Mouse (Mus musculus) kidney, adult 9 months (tissue): ENCODE measurements around the gene Nppc.
A peak's percentile ranks its signal among the peaks of the same experiment; 100 is the strongest.

Experiments
- DNase-seq: peaks from one replicate; pipeline ENCODE4 v3.0.0; 2022

Gene Nppc

DNA sequence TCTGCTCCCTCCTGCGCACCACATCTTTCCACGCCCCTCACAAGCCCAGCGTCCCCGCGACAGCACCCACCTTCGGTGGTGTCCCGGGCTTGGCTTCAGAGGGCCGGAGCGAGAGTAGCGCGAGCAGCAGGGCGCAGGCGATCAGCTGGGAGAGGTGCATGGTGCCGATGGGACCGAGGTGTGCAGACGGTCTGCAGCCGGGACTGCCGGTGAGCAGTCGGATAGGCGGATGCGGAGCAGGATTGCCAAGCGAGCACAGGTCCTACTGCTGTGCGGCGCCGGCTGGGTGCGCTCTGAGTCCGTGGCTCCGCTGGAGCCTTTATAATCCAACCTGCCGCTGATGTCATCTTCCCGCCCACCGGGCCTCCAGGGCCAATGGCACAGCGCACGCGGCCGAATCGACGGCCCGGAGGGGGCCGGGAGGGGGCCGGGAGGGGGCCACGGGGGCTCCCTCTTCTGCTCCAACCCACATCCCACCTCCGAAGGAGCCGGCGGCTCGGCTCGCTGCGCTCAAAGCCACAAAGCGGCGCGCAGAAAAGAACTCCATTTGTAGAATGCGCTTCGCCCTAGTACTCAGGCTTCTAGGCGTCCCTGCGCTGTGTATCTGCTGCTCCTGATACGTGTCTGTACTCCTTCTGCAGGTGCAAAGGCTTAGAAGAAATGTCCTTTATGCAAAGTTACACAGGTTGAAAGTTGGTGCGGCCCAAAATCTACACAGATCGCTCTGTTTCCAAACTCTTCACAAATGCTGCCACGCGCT, at the start of gene Nppc:
Gene Nppc (minus strand): TSS at position 293 of the 760 bp plus-strand sequence.
- peak; percentile 67 for DNase-seq

DNA sequence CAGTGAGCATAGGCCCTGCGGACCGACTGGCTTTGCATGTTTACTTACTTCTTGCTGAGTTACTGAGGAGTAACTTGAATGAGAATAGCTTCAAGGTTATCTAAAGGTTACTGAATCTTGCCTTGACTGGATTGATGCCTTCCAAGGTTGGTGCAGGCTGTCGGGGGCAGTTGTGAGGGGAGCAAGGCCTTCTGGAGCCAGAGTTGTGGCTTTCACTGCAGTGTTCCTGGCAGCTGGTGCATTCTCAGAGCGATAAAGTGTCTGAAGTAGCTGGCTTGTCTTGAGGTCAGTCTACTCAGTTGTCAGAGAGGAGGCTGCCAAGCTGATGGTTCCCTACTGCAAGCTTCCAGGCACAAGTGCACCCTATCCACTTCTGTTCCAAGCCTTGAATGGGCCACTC, 49.0 kb upstream of the Nppc start:
- DNase-seq: no peak

DNA sequence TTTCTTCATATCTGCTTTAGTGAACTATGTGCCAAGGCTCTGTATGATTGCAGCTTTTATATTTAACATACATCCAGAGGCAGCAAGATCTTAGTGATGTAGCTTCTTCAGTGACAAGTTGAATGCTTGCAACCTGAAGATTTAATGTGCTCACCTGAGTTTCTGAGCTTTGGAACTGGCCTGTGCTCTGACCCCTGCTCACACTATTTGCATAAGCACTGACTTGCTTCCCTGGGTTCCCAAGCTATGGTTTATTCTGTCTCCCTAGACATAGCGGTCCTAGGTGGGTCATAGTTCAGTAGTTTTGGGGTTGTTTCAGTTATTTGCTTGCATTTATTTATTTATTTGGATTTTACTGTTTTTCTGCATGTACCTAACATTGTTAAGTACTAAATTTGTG, 47.8 kb upstream of the Nppc start:
- DNase-seq: no peak

DNA sequence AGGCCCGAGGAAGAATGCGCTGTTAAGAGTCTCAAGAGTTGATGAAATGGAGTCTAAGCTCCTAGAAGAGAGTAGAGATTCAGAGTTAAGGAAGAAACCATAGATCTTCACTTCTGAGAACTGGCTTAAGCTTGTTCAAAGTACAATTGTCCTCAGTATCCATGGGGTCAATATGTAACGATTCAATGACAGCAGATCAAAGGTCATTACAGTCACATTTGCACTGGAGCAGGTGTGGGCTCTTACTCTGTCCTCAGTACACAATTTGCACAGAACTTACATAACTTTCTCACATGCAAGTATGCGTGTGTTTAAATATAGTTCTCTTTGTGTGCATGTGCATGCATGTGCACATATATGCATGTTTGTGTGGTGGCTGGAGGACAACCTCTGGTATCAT, 42.7 kb upstream of the Nppc start:
- peak; percentile 70 for DNase-seq

DNA sequence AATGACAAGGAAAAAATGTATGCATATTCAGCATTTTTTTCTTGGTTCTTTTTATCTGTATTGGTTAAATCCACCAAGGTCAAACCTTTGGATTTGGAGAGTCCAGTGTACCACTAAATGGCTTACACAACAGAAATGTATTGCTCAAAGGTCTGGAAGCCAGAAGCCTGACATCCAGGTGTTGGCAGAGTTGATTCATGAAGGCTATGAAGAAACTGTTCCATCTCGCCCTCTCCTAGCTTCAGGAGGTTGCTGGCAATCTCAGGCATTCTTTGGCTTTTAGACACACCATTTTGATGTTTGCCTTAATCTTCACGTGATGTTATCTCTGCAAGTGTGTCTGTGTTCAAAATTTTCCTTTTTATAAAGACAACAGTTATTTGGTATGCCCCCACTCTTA, 41.7 kb upstream of the Nppc start:
- no peak for DNase-seq

DNA sequence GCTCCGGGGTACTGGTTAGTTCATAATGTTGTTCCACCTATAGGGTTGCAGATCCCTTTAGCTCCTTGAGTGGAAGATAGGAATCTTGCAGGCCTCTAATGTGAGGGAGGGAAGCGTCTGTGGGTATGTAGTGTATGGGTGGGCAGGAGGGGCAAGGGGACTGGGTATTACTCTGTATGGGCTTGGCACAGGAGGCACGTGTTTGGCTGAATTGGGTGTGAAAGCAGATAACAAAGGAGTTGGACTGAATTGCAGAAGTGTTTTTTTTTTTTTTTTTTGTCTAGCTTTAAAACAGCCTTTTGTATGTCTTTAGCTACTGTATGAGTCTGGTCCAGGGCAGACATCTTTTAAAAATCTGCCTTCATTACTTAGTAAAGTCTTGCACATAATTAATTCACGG, 39.2 kb upstream of the Nppc start:
- no peak for DNase-seq

DNA sequence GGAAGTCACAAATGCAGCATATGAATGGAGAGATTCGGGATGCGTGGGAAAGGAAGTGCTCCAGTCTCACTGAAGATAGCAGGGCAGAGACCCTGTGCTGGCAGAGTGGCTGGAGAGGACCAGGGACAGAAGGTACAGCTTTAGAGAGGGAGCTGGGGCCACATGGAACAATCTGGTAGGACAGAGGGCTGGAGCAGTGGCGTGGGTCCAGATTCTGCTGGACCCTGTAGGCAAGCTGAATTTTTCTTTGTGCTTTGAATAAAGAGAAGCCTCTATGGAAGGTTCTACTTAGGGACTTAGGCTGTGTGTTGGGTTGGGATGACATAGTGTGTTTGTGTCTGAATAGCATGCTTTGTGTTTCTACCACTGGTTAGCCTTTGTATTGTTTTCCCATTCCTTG, 35.1 kb upstream of the Nppc start:
- DNase-seq: no peak

DNA sequence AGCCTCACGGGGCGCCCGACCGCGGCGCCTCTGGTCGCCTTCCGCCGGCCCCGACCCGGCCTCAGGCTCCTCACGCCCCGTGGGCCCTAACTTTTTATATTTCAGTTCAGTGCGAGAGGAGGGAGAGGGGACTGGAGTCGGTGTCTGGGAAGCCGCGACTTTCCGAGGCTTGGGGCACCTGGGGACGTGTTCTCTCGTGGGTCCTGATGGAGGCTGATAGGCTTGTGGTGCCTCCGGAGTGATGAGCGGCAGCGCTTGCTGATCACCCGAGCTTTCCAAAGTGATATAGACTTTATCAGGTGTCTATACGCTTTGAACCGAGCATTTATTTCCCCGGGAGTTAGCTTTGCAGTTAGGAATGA, 33.6 kb upstream of the Nppc start:
- DNase-seq: no peak

DNA sequence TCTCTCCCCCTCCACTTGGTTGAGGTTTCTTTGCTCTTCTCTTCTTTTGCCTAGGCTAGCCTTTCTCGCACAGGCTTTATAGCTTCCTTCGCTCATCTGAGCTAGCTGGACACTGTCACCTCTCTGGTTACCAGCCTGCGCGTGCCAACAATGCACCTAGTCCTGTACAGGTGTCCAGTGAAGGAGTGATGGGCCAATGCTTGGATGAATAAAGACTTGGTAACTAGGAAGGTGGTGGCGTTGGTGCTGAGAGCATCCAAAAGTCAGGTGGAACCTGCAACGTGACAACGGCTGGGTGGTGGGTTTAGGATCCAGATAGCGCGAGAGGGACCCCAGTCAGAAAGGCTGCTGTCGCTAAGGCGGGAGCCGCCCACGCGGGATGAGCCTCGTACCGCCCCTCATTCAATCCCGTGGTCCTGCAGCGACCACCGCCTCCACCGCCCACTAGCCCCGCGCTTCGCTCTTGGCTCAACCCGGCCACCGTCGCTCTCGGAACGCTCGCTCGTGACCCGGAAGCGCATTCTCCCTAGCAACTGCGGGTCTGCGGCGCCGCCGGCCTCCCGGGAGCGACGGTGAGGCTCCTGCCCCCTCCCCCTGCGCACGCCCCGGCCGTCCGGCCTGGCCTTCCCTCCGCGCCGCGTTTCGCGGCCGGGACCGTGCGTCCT, 33.1 kb upstream of the Nppc start, which contains the start of gene Dis3l2:
Gene Dis3l2 (plus strand): TSS at position 509 of the 665 bp plus-strand sequence.
- DNase-seq: peak; percentile 87

DNA sequence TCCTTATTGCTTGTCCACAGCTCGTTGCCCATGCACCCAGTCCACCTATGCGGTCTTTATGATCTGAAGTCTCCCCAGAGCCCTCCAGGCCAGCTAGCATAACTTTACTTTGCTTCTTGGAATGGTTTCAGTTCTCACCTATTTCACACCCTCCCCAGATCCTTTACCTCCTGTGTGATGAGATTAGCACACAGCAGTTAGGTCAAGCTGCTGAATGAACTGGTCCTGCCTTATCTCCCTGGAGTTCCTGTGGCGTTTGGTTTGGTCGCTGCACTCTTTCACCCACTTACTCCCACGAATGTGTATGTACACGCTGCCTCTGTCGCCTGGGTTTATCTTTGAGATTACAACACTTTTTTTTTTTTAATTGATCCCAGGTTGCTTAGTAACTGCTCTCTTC, 30.0 kb upstream of the Nppc start:
- DNase-seq: no peak

DNA sequence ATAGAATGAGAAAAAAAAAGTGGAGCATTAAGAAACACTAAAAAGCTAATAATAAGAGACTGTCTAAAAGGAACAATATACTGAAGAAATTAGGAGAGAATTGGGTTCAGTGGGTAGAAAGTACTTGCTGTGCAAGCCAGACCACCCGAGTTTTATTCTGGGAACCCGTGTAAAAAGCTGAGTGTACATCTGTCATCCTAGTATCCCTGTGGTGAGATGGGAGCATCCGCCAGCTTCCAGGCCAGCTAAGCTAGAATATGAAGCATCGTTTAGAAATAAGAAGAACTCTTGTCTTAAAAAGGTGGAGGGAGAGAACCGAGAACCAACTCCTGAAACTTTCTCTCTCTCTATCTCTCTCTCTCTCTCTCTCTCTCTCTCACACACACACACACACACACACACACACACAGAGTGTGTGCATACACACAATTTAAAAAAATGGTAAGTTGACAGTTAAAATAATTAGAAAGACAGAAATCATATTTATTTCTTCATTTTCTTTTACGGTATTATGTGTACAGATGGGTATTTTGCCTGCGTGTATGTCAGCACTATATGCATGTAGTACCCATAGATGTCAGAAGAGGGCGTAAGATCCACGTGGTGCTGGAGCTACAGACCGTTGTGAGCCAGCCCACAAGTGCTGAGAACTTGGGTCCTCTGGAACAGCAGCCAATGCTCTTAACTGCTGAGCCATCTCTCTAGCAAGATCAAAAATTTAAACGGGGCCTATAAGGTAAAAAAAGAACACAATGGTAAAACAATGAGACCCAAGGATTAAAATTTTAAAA, 29.2 kb upstream of the Nppc start:
- no peak for DNase-seq

DNA sequence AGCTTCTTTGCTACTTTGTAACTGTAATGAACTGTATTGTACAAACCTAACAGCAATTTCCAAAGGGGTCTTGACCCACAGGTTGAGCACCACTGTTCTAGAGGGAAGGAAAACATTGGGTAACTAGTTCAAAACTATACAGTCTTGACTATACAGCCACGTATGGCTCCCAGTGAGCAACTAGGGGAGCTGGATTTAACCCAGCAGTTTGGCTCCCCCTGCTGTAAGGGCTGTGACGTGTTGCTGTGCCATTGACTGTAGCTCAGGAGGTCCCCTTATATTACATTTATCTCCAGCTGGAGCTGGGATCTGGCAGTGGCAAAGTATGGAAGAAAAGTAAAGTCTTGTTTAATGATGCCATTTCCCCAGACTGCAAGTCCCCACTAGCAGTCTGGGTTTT, 28.4 kb upstream of the Nppc start:
- peak; percentile 43 for DNase-seq

DNA sequence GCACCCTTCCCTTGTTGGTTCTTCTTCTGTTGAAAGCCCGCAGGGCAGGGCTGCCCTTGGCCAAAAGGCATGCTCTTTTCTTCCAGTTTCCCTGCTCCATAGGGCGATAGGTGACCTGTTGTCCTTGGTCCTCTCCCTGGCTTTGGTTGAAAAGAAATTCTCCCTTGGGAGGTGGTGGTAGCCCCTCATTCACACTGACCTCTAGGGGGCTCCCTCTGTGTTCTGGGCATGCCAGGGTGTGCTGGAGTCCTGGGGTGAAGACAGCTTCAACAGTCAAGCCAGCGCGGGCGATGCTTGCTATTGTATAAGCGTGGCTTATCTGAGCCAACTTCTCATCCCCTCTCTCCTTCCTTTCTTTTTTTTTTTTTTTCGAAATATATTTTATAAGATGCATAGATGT, 26.6 kb upstream of the Nppc start:
- no peak for DNase-seq

DNA sequence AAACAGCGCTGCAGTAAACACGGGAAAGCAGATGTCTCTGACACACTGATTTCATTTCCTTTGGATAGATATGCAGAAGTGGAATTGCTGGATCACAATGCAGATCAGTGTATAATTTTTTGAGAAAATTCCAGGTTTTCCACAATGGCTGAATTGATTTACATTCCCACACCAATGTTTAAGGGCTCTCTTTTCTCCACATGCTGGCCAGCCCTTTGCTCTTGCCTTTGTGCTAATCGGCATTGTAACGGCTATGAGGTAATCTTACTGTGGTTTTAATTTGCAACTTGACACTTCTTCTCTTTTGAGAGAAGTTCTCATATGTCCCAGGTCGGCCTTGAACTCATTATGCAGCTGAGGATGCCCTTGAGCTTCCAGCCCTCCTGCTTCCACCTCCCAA, 20.7 kb upstream of the Nppc start:
- DNase-seq: no peak

DNA sequence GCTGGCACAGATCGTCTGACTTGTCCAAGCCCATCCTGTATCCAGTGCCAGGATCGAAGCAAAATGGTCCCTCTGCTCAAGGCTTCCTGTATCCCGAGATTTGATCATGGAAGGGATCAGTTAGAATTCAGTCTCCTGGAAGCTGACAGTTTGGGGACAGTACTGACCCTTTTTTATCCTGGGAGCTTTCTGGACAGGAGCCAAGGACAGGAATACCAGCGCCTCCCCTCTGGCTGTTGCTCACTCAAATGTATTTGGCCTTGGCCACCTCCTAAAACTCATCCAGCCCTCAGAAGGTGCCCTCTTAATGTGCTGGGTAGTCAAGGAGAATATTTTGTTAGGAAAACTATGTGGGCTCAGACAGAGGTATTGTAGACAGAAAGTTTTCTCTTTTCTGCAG, 16.9 kb upstream of the Nppc start:
- no peak for DNase-seq

DNA sequence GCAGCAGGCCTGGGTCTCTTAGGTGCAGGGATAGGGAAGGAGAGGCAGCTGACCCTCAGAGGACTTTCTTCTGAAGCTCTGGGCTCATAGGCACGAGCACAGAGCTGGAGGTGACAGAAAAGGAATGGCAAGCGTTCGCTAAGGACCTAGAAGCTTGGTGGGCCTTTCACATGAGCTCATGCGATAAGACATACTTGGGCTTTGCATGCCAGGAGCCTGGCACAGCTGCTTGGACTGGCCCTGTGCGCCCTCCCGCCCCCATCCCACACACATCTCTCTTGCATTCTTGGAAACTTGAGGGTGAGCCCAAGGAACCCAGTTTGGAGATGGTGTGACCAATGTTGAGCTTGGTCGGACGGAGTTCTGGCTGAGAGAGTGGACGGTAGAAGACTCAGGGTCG, 8.3 kb upstream of the Nppc start:
- no peak for DNase-seq

DNA sequence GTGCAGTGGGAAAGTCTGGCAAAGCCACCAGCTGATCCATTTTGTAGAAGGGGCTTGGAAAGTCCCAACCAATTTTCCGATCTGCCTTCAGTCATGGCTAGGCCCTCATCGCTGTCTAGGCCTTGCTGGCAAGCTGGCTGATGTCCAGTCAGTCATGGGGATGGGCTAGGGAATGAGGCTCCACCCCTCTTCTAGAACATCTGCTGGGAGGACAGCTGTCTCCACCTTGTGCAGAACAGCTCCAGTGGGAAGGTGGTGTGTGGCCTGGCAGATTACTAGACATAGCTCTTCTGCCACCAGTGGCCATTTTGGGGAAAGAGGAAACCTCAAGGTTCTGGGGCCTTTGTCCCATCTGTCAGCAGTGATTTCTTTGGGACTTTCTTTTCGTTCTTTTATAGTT, 7.3 kb upstream of the Nppc start:
- DNase-seq: no peak

DNA sequence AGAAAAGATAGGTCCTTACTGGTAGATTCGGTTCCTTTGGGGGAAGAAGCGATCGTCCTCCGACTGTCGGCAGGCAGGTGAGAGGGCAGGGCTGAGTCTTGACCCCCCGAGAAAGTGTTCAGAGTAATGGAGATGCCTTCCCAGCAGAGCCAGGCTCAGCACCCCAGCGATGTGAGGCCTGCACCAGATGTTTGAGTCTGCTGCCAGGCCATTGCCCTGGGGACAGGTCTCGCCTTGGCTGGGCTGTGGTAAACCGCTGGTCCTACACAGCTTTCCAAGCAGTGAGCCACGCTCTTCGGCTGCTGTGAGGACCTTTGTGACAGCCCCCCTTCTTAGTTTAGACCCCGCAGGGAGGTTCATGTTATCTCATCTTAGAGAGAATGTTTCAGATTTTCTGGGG, 4.8 kb upstream of the Nppc start:
- no peak for DNase-seq

DNA sequence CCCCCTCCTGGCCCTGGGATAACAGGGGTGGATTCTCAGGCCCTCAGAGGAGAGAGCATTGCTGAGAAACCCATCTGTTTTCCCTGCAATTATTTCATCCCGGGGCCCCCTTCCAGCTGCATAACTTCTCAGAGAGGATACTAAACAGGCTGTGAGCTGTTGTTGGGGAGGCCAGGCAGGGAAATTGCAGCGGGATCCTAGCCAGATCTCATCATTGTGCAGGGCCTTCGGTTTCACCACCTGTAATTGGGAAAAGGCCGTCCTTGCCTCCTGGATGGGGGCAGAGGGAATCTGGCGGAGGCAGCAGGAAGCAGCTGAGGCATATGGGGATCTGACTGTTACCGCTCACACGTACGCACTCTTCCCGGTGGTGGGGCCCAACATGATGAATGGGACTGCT, 4.0 kb upstream of the Nppc start:
- no peak for DNase-seq

DNA sequence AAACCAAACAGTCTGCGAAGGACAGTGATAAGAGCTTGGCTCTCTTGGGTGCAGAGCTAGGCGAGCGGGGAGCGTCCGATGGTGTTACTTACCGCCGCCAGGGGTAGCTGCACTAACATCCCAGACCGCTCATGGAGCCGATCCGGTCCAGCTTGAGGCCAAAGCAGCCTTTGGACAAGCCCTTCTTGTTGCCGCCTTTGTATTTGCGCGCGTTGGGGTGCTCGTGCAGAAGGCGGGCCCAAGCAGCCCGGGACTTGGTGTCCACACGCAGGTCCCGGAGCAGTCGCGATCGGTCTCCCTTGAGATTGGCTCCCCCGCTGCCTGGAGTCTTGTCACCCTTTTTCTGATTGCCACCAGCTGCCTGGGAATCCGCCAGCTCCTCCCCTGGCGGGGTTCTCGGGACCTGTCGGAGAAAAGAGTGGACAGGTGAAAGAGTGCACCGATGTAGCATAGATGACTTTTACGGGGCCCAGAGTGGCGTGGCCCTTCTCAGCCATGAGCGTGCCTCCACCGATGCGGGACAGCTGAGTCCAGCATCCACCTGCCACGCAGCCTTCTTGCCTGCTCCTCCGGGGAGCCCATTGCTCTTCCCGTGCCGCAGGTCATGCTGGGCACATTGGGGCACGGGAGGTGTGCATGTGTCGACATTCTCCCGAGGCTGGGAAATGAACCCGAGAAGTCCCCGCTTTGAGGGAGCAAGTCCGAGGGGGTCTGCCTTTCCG, 658 bp downstream of the Nppc start:
- peak; percentile 74 for DNase-seq

DNA sequence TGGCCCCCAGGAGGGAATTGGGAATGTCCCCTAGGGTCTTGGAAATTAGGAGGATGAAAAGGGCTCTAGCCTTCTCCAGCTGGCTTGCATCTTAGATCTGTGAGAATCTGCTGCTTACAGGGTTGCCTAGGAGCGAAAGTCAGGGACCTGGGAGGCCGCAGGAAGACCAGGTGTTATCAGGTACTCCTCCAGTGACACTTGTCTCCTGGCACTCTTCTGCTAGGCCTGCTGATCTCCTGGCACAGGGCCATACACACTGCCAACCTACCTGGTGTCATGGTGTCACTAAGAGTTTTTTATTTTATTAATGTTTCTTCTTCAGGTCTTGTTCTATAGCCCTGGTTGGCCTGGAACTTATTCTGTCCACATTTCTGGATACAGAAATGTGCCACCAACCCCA, 5.3 kb downstream of the Nppc start:
- DNase-seq: no peak

DNA sequence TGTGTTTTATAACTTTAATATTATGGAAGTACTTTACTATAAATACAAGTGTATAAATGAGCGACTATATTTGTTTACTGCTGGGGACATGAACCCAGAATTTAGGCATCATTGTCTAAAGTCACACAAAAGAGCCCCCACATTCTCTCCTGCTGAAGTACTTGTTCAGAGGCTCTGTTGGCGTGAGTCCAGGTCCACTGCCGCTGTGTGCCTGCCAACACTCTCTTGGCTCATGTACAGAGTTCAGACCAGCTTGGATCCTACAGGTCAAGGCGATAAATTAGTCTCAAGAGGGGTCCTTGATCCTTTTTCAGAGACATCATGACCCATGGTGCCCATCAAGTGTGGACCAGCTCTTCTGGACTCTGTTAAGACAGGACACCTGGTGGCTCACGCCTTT, 13.3 kb downstream of the Nppc start:
- DNase-seq: peak; percentile 50

DNA sequence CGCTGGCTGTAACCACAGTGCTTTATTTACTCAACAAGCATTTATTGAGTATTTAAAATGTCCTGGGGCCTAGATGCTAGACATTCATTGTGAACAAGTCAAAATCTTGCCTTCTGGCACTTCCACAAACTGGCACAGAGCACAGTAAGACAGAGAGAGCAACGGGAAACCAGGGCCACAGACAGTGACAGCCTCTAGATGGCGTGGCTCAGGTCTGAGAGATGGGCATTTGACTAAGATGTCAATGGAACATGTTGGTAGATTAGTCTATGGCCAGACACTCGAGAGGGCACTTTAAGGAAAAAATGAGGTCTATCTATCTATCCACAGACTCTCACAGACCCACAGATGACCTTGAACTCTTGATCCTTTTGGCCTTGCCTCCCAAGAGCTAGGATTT, 17.7 kb downstream of the Nppc start:
- no peak for DNase-seq
